Mouse (Mus musculus) lung, embryonic 16.5 days (tissue): ENCODE data around the gene Rec114. TPM values are rescaled to one million over a fixed set of nuclear protein-coding genes. Genes with fewer than 3 reads are reported as not detected.
A peak's percentile ranks its signal among the peaks of the same experiment; 100 is the strongest.

Experiments used
- ATAC-seq: fragments of 200-750 bp; cut with Nextera tagmentation; 2 replicates; pipeline ENCODE4 v1.8.0; 2017; ENCODE audit warnings: low read depth, mild to moderate bottlenecking, moderate library complexity
- H3K27ac ChIP-seq: fragments of 300-500 bp; sonication (generic); 2 replicates; pipeline ENCODE4 v1.5.1; 2014; ENCODE audit warnings: mild to moderate bottlenecking, control low read depth, low read length
- H3K27me3 ChIP-seq: fragments of 300-500 bp; sonication (generic); 2 replicates; pipeline ENCODE4 v1.6.1; 2014; ENCODE audit warnings: low read depth, low read length, mixed read lengths; ENCODE audit not compliant: control insufficient read depth, insufficient read depth
- H3K36me3 ChIP-seq: fragments of 300-500 bp; sonication (generic); 2 replicates; pipeline ENCODE4 v1.6.1; 2014; ENCODE audit warnings: low read length; ENCODE audit not compliant: control insufficient read depth, insufficient read depth
- H3K4me1 ChIP-seq: fragments of 300-500 bp; sonication (generic); replicated peaks from 2 replicates; pipeline ENCODE4 v1.6.1; 2014; ENCODE audit warnings: low read length, mixed read lengths; ENCODE audit not compliant: control insufficient read depth, insufficient read depth
- H3K4me2 ChIP-seq: fragments of 300-500 bp; sonication (generic); 2 replicates; pipeline ENCODE4 v1.6.1; 2014; ENCODE audit warnings: low read depth, low read length, control low read depth
- H3K4me3 ChIP-seq: fragments of 300-500 bp; sonication (generic); 2 replicates; pipeline ENCODE4 v1.5.1; 2014; ENCODE audit warnings: mild to moderate bottlenecking, low read length, control low read depth
- H3K9ac ChIP-seq: fragments of 300-500 bp; sonication (generic); 2 replicates; pipeline ENCODE4 v1.6.1; 2014; ENCODE audit warnings: low read length, control low read depth
- H3K9me3 ChIP-seq: fragments of 300-500 bp; sonication (generic); 2 replicates; pipeline ENCODE4 v1.6.1; 2016; ENCODE audit warnings: low read length; ENCODE audit not compliant: control insufficient read depth
- WGBS: fragments of 180-500 bp; shearing (Covaris S2); extraction: QIAGEN DNeasy Blood & Tissue Kit; methylation state at CpG from one replicate; pipeline ENCODE4 v1.1.7; 2014; 5-methylcytosine and 5-hydroxymethylcytosine counted together
- polyA plus RNA-seq: library from polyadenylated mRNA; unstranded; fragments of >200 nt; fragmentation: Nextera tagmentation; extraction: Ambion mirVana; gene quantifications from 2 replicates; pipeline ENCODE4 v1.2.1, GENCODE M21; 2015

Rec114 gene
- polyA plus RNA-seq, 1 experiment from 2014 or later: 2.5 TPM

DNA sequence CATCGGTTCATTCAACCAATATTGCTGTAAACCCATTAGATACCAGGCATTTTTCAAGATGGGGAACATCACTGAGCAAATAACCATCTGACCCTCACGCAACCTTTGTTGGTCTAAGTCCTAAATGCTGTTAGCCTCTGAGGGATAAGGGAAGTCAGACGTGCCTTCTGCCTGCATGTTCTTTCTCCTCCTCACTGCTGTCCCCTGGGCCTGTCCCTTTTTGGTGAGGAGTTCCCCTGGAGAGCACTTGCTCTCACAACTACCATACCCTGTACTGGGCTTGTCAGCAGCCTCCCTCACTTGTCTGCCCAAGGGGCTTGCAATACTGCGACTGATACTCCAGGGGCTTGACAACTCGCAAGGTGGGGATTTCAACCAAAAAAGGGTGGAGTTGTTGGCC is 21.6 kb downstream of the Rec114 start:
- WGBS: 78% methylated on average over 5 of the region's 5 CpGs

DNA sequence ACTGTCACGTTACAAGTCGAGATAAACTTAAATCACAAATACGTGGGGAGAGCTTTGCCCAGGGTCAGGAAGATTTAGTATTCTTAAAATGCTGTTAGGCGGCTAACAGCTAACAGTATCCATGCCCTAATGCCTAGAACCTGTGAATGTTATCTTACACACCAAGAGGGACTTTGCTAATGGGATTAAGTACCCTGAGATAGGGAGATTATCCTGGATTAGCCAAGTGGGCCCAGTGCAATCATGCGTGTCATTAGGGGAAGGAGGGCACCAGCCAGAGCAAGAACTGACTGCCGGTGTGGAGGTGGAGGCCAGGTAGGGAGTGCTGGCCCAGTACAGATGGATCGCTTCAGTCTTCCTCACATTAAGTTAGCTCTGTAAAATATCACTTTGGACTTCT is 22.7 kb downstream of the Rec114 start:
- Histone ChIP-seq H3K9ac (no peak overlapping the region), H3K36me3 (no peaks in the 10 kb centered on the region), H3K9me3 (no peaks in the 10 kb centered on the region), H3K4me1 (no peaks in the 10 kb centered on the region), H3K27me3 (no peaks in the 10 kb centered on the region), H3K4me3 (no peak overlapping the region), H3K4me2 (no peak overlapping the region), H3K27ac (no peak overlapping the region)
- ATAC-seq: no peak
- 63% methylated on average over 7 of the region's 7 CpGs for WGBS

More for the DNA sequence above, 21.6 kb downstream of the Rec114 start:
- H3K4me2 ChIP-seq: no peak overlapping the region
- H3K36me3 ChIP-seq: no peaks in the 10 kb centered on the region
- no peak overlapping the region for H3K9ac ChIP-seq
- H3K9me3 ChIP-seq: no peaks in the 10 kb centered on the region
- no peaks in the 10 kb centered on the region for H3K27me3 ChIP-seq
- no peak overlapping the region for H3K4me3 ChIP-seq
- H3K27ac ChIP-seq: no peak overlapping the region
- no peaks in the 10 kb centered on the region for H3K4me1 ChIP-seq
- ATAC-seq: no peak

GRCm38 (mm10) chr9:58720167-58720566 is 23.6 kb downstream of the Rec114 start:
- Histone ChIP-seq H3K9me3 (no peaks in the 10 kb centered on the region), H3K4me1 (no peaks in the 10 kb centered on the region), H3K27me3 (no peaks in the 10 kb centered on the region), H3K4me2 (no peak overlapping the region), H3K9ac (no peak overlapping the region), H3K27ac (no peak overlapping the region), H3K4me3 (no peak overlapping the region), H3K36me3 (no peaks in the 10 kb centered on the region)
- no peak for ATAC-seq
- WGBS: 67% methylated on average over 4 of the region's 4 CpGs

- H3K27me3 ChIP-seq: no peaks in the 10 kb centered on the region
- H3K36me3 ChIP-seq: no peaks in the 10 kb centered on the region
- H3K27ac ChIP-seq: no peak overlapping the region
- H3K4me2 ChIP-seq: no peak overlapping the region
- no peak overlapping the region for H3K4me3 ChIP-seq
- no peak for ATAC-seq
- whole genome bisulfite sequencing: 52% methylated on average over 5 of the region's 5 CpGs
- H3K9ac ChIP-seq: no peak overlapping the region
- H3K9me3 ChIP-seq: no peaks in the 10 kb centered on the region
- no peaks in the 10 kb centered on the region for H3K4me1 ChIP-seq
These were observed 24.3 kb downstream of the Rec114 start for GRCm38 (mm10) chr9:58719471-58719870.

DNA sequence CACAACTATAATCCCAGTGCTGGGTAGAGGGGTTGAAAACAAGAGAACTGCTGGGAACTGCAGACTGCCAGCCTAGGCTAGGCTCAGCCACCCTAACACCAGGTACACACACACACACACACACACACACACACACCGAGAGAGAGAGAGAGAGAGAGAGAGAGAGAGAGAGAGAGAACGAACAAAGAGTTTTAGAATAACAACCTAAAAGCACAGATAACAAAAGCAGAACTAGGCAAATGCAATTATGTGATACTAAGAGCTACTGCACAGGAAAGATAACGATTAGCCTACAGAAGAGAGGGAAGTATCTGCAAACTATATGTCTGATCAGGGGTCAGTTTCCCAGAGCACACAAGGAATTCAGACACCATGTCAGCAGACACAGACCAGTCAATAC is 24.8 kb downstream of the Rec114 start:
- Histone ChIP-seq H3K27me3 (no peaks in the 10 kb centered on the region), H3K4me1 (no peaks in the 10 kb centered on the region), H3K36me3 (no peaks in the 10 kb centered on the region), H3K9ac (no peak overlapping the region), H3K9me3 (no peaks in the 10 kb centered on the region), H3K4me2 (no peak overlapping the region), H3K27ac (no peak overlapping the region), H3K4me3 (no peak overlapping the region)
- ATAC-seq: no peak
- 68% methylated on average over 3 of the region's 3 CpGs for WGBS

DNA sequence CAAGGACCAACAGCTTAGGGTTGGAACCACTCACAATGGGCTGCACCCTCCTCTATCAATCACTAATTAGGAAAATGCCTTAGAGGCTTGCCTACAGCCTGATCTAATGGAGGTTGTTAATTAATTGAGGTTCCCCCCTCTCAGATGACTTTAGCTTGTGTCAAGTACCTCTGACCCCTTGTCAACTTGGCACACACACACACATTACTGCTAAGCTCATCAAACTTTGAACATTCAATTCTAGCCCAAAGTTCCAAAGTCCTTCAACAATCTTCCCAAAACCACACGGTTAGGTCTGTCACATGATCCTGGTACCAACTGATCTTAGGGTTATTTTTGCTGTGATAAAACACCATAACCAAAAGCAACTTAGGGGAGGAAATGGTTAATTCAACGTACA is 26.9 kb downstream of the Rec114 start:
- Histone ChIP-seq H3K27ac (no peak overlapping the region), H3K36me3 (no peaks in the 10 kb centered on the region), H3K27me3 (no peaks in the 10 kb centered on the region), H3K4me2 (no peak overlapping the region), H3K9ac (no peak overlapping the region), H3K4me1 (no peaks in the 10 kb centered on the region), H3K9me3 (no peaks in the 10 kb centered on the region), H3K4me3 (no peak overlapping the region)
- ATAC-seq: no peak
- 32% methylated on average over 2 of the region's 2 CpGs for WGBS

GRCm38 (mm10) chr9:58710642-58711041 is 33.1 kb downstream of the Rec114 start:
- H3K9me3 ChIP-seq: no peaks in the 10 kb centered on the region
- 48% methylated on average over 7 of the region's 7 CpGs for WGBS
- H3K36me3 ChIP-seq: no peaks in the 10 kb centered on the region
- no peak overlapping the region for H3K4me3 ChIP-seq
- peak; percentile 65 for ATAC-seq
- H3K9ac ChIP-seq: no peak overlapping the region
- no peak overlapping the region for H3K4me2 ChIP-seq
- no peak overlapping the region for H3K27ac ChIP-seq
- no peaks in the 10 kb centered on the region for H3K4me1 ChIP-seq
- H3K27me3 ChIP-seq: no peaks in the 10 kb centered on the region

- WGBS: 13% methylated on average over 2 of the region's 2 CpGs
- Histone ChIP-seq H3K9me3 (no peaks in the 10 kb centered on the region), H3K36me3 (no peaks in the 10 kb centered on the region), H3K9ac (no peak overlapping the region), H3K27me3 (no peaks in the 10 kb centered on the region), H3K4me2 (no peak overlapping the region), H3K4me3 (no peak overlapping the region), H3K27ac (no peak overlapping the region), H3K4me1 (no peaks in the 10 kb centered on the region)
- no peak for ATAC-seq
These were observed 33.8 kb downstream of the Rec114 start for GRCm38 (mm10) chr9:58709939-58710338.

- no peak overlapping the region for H3K4me3 ChIP-seq
- H3K27ac ChIP-seq: no peak overlapping the region
- no peaks in the 10 kb centered on the region for H3K4me1 ChIP-seq
- WGBS: 78% methylated on average over 11 of the region's 11 CpGs
- no peaks in the 10 kb centered on the region for H3K9me3 ChIP-seq
- no peaks in the 10 kb centered on the region for H3K36me3 ChIP-seq
- no peak overlapping the region for H3K4me2 ChIP-seq
- ATAC-seq: no peak
- no peaks in the 10 kb centered on the region for H3K27me3 ChIP-seq
- no peak overlapping the region for H3K9ac ChIP-seq
These were observed 36.0 kb downstream of the Rec114 start for GRCm38 (mm10) chr9:58707796-58708195.

- WGBS: 59% methylated on average over 7 of the region's 7 CpGs
- Histone ChIP-seq H3K9ac (no peak overlapping the region), H3K27me3 (no peaks in the 10 kb centered on the region), H3K27ac (no peak overlapping the region), H3K4me1 (no peaks in the 10 kb centered on the region), H3K4me2 (no peak overlapping the region), H3K9me3 (no peaks in the 10 kb centered on the region; the same call in 1 of the 2 replicates), H3K4me3 (no peak overlapping the region), H3K36me3 (no peaks in the 10 kb centered on the region)
- no peak for ATAC-seq
These were observed 37.7 kb downstream of the Rec114 start for GRCm38 (mm10) chr9:58706024-58706423.
